Mouse (Mus musculus) left cerebral cortex, postnatal 10 days (tissue): ENCODE results near the gene Triobp. TPM values are rescaled to one million over a fixed set of nuclear protein-coding genes. Genes with fewer than 3 reads are reported as not detected.
A peak's percentile ranks its signal among the peaks of the same experiment; 100 is the strongest.
"Not testable (repeated sequence)": the region's sequence is repeated elsewhere in the genome, so short reads cannot be mapped to it uniquely, and the experiment has no call there.

ENCODE experiments used
- DNase-seq, 2 experiments: peaks; one replicate each; pipeline ENCODE4 v3.0.0; 2021 to 2022; ENCODE audit warnings: low spot score in 2 of 2, mixed read lengths in 1 of 2; ENCODE audit errors: extremely low spot score in 1 of 2
- intact Hi-C: fragments of 180-260 bp; cut with DNase I; formaldehyde crosslinking; loops from one replicate; pipeline ENCODE4 v1.15.1; 2025
- total RNA-seq, 2 experiments: library from RNA; stranded (reverse); gene quantifications; 2 replicates each; pipeline ENCODE4 v1.2.3; 2021

Gene Triobp
- total RNA-seq, 2 experiments from 2014 or later, result 31.7 to 37.6 TPM

GRCm38 (mm10) chr15:78990093-78990463 lies 42.6 kb downstream of the Triobp start:
- intact Hi-C loops, result no loop called here

GRCm38 (mm10) chr15:78990970-78991525 lies 43.5 kb downstream of the Triobp start:
- intact Hi-C loops, result no loop called here
- DNase-seq, result no peak

More at GRCm38 (mm10) chr15:78990093-78990463, 42.6 kb downstream of the Triobp start:
- DNase-seq, result no peak

- DNase-seq, result no peak
- intact Hi-C loops, result no loop called here
Measured at GRCm38 (mm10) chr15:78992235-78992634, 44.7 kb downstream of the Triobp start.

GRCm38 (mm10) chr15:78992925-78993324 lies 45.4 kb downstream of the Triobp start:
- DNase-seq, result no peak
- intact Hi-C loops, result no loop called here

- no peak for DNase-seq
- intact Hi-C loops, result no loop called here
Measured at GRCm38 (mm10) chr15:78995916-78996315, 48.4 kb downstream of the Triobp start.

- DNase-seq, result no peak
- intact Hi-C loops, result no loop called here
Measured at GRCm38 (mm10) chr15:78996663-78997062, 49.1 kb downstream of the Triobp start.

- intact Hi-C loops, result no loop called here
- DNase-seq, result no peak
Measured at GRCm38 (mm10) chr15:78998348-78998747, 50.8 kb downstream of the Triobp start.

- intact Hi-C loops, result no loop called here
- no peak for DNase-seq
Measured at GRCm38 (mm10) chr15:78999586-78999985, 52.1 kb downstream of the Triobp start.

- intact Hi-C loops, result no loop called here
- DNase-seq, result peak in 1 of 2 experiments; percentile 55
Measured at GRCm38 (mm10) chr15:79000357-79000791, 52.9 kb downstream of the Triobp start.

GRCm38 (mm10) chr15:79001559-79001958 lies 54.0 kb downstream of the Triobp start:
- intact Hi-C loops, result no loop called here
- DNase-seq, result no peak

GRCm38 (mm10) chr15:79002036-79002435 lies 54.5 kb downstream of the Triobp start:
- intact Hi-C loops, result no loop called here
- DNase-seq, result peak in 1 of 2 experiments; percentile 45

- no peak for DNase-seq
- intact Hi-C loops, result no loop called here
Measured at GRCm38 (mm10) chr15:79003079-79003478, 55.6 kb downstream of the Triobp start.

- intact Hi-C loops, result no loop called here
- DNase-seq, result no peak
Measured at GRCm38 (mm10) chr15:79005581-79005980, 58.1 kb downstream of the Triobp start.

- DNase-seq, result no peak
- intact Hi-C loops, result no loop called here
Measured at GRCm38 (mm10) chr15:79006638-79007037, 59.1 kb downstream of the Triobp start.

GRCm38 (mm10) chr15:79007059-79007458 lies 59.5 kb downstream of the Triobp start:
- DNase-seq, result no peak
- intact Hi-C loops, result no loop called here

- intact Hi-C loops, DNase-seq: not testable (repeated sequence)
Measured at GRCm38 (mm10) chr15:79007836-79008235, 60.3 kb downstream of the Triobp start.

- no peak for DNase-seq
Measured at GRCm38 (mm10) chr15:79009734-79010133, 62.2 kb downstream of the Triobp start.

GRCm38 (mm10) chr15:79011550-79011949 lies 64.0 kb downstream of the Triobp start:
- DNase-seq, result no peak
- intact Hi-C loops, result no loop called here

More at GRCm38 (mm10) chr15:79009734-79010133, 62.2 kb downstream of the Triobp start:
- intact Hi-C loops, result no loop called here

- intact Hi-C loops, result no loop called here
- DNase-seq, result no peak
Measured at GRCm38 (mm10) chr15:79013382-79013781, 65.9 kb downstream of the Triobp start.

- DNase-seq, result no peak
- intact Hi-C loops, result no loop called here
Measured at GRCm38 (mm10) chr15:79018191-79018590, 70.7 kb downstream of the Triobp start.

- intact Hi-C loops, result no loop called here
- no peak for DNase-seq
Measured at GRCm38 (mm10) chr15:79018886-79019285, 71.4 kb downstream of the Triobp start.
